Mouse (Mus musculus) cerebellum, adult 2 months (tissue): Measurements from ENCODE around the gene Csnka2ip.

Source experiments
- CTCF ChIP-seq: fragments of 200-500 bp; IDR thresholded peaks from 2 replicates; pipeline ENCODE4 v1.5.1; 2011; ENCODE audit warnings: low read depth, mild to moderate bottlenecking, control low read depth, low read length, moderate library complexity, borderline replicate concordance; ENCODE audit not compliant: insufficient read depth
- POLR2A ChIP-seq: fragments of 200-500 bp; IDR thresholded peaks from 2 replicates; pipeline ENCODE4 v1.6.1; 2011; ENCODE audit warnings: low read length, control low read depth, borderline replicate concordance; ENCODE audit not compliant: insufficient read depth

- TF ChIP-seq CTCF = no peak
- TF ChIP-seq POLR2A = no peak
Measured at GRCm38 (mm10) chr16:64584591-64584990, 17.6 kb downstream of the Csnka2ip start.
